ENCODE assay signal across 8 mouse cellular contexts in genomic region chr4:131916425-131916824, GRCm38 (mm10). TPM values are rescaled to one million over a fixed set of nuclear protein-coding genes. Genes with fewer than 3 reads are reported as not detected.
DNase-seq lines count a peak whose midpoint lies in the region; ATAC-seq lines count a peak whose summit lies in the region.

No protein-coding gene starts in this region.

- H3K36me3 ChIP-seq in forebrain, embryonic 10.5 days (replicated peaks): no peaks in the 10 kb centered on the region
- no peaks in the 10 kb centered on the region for H3K36me3 ChIP-seq in forebrain, embryonic 15.5 days
- H3K36me3 ChIP-seq in intestine, embryonic 16.5 days (ENCODE audit: control insufficient read depth, insufficient read depth, low read length): no peaks in the 10 kb centered on the region

- peak; percentile 83 for DNase-seq in forebrain, embryonic 10.5 days (ENCODE audit: extremely low spot score, low spot score)
- DNase-seq in cerebellum, adult 18-20 months: peak; percentile 57 to 69
- DNase-seq in frontal cortex, postnatal 10 days (ENCODE audit: low spot score in 2 of 2): peak; percentile 63 to 70
- peak; percentile 73 to 74 for DNase-seq in left cerebral cortex, postnatal 25 days (ENCODE audit: low spot score in 2 of 2)
- DNase-seq in mesoderm, embryonic 11.5 days (ENCODE audit: low read depth, low spot score): peak; percentile 80
- peak; percentile 58 to 64 for DNase-seq in spleen, postnatal 36 days (ENCODE audit: low spot score in 2 of 2)

- H3K27ac ChIP-seq in forebrain, embryonic 10.5 days: no peak overlapping the region
- H3K27ac ChIP-seq in forebrain, embryonic 15.5 days (replicated peaks): no peak overlapping the region
- no peak overlapping the region for H3K27ac ChIP-seq in intestine, embryonic 16.5 days (ENCODE audit: low read length)

- ATAC-seq in forebrain, embryonic 15.5 days (replicated peaks): no peak
- ATAC-seq in intestine, embryonic 16.5 days: 0 out of 2 replicates have a peak, but pooled peaks have one; percentile 23

- intact Hi-C loops in left cerebral cortex, postnatal 25 days (cut with DNase I): loop anchor here (5.0 kb wide), 1 partner anchor 51 kb away; no protein-coding TSS in a partner anchor

- H3K27me3 ChIP-seq in forebrain, embryonic 10.5 days (ENCODE audit: poor library complexity, severe bottlenecking): peaks cover 99% of the 10 kb centered on the region
- H3K27me3 ChIP-seq in forebrain, embryonic 15.5 days: peaks cover 90% of the 10 kb centered on the region
- peaks cover 28% of the 10 kb centered on the region for H3K27me3 ChIP-seq in intestine, embryonic 16.5 days (replicated peaks; ENCODE audit: control insufficient read depth, insufficient read depth, low read length)

- H3K4me1 ChIP-seq in forebrain, embryonic 10.5 days: peaks cover 81% of the 10 kb centered on the region
- peaks cover 33% of the 10 kb centered on the region for H3K4me1 ChIP-seq in forebrain, embryonic 15.5 days
- H3K4me1 ChIP-seq in intestine, embryonic 16.5 days (ENCODE audit: control insufficient read depth, insufficient read depth, low read length): peaks cover 41% of the 10 kb centered on the region

- no peak overlapping the region for H3K4me2 ChIP-seq in forebrain, embryonic 15.5 days (replicated peaks)
- H3K4me2 ChIP-seq in intestine, embryonic 16.5 days (ENCODE audit: low read depth, low read length): no peak overlapping the region

- no peak overlapping the region for H3K9ac ChIP-seq in forebrain, embryonic 15.5 days (replicated peaks)
- peak overlapping the region; percentile 37; the same call in 1 of the 2 replicates for H3K9ac ChIP-seq in intestine, embryonic 16.5 days (ENCODE audit: low read depth, low read length)

- 0 out of 2 replicates have a peak overlapping the region, but pooled peaks have one; percentile 49 for H3K4me3 ChIP-seq in forebrain, embryonic 10.5 days
- no peak overlapping the region for H3K4me3 ChIP-seq in forebrain, embryonic 15.5 days
- H3K4me3 ChIP-seq in intestine, embryonic 16.5 days (ENCODE audit: low read length): no peak overlapping the region

- WGBS in forebrain, embryonic 10.5 days: 4% methylated on average over 15 of the region's 15 CpGs
- 6% methylated on average over 15 of the region's 15 CpGs for WGBS in forebrain, embryonic 15.5 days
- 15% methylated on average over 15 of the region's 15 CpGs for WGBS in intestine, embryonic 16.5 days

- H3K9me3 ChIP-seq in forebrain, embryonic 10.5 days: no peaks in the 10 kb centered on the region
- no peaks in the 10 kb centered on the region for H3K9me3 ChIP-seq in forebrain, embryonic 15.5 days
- no peaks in the 10 kb centered on the region for H3K9me3 ChIP-seq in intestine, embryonic 16.5 days (ENCODE audit: control insufficient read depth, low read length)

RNA-seq across cellular contexts. Expression of gene Tmem200b, which starts 5.1 kb away (rescaled TPM):
- polyA plus RNA-seq in forebrain, embryonic 10.5 days (2016; fragmentation: Nextera tagmentation; extraction: Ambion mirVana): 0.84 and 1.7 TPM in 2 replicates
- polyA plus RNA-seq in forebrain, embryonic 15.5 days (2015; fragmentation: Nextera tagmentation; extraction: Ambion mirVana): 0.17 and 0.22 TPM in 2 replicates
- polyA plus RNA-seq in intestine, embryonic 16.5 days (2015; fragmentation: Nextera tagmentation; extraction: Ambion mirVana): 0.18 and 0.20 TPM in 2 replicates
- 10 to 100 TPM in 1 of 2 experiments, 1 to 10 TPM in 1; 8.1 to 11.3 TPM for total RNA-seq in left cerebral cortex, postnatal 25 days (2021)

RNA-seq across cellular contexts. Expression of gene Srsf4, which starts 43.0 kb away (rescaled TPM):
- polyA plus RNA-seq in forebrain, embryonic 10.5 days (2016; fragmentation: Nextera tagmentation; extraction: Ambion mirVana): 152 and 155 TPM in 2 replicates
- 154 and 159 TPM in 2 replicates for polyA plus RNA-seq in forebrain, embryonic 15.5 days (2015; fragmentation: Nextera tagmentation; extraction: Ambion mirVana)
- polyA plus RNA-seq in intestine, embryonic 16.5 days (2015; fragmentation: Nextera tagmentation; extraction: Ambion mirVana): 68.6 and 75.2 TPM in 2 replicates
- total RNA-seq in left cerebral cortex, postnatal 25 days (2021): 10 to 100 TPM; 66.3 to 70.5 TPM
